Mouse (Mus musculus) intestine, embryonic 16.5 days (tissue): ENCODE measurements around the gene Kcnk1. TPM values are rescaled to one million over a fixed set of nuclear protein-coding genes. Genes with fewer than 3 reads are reported as not detected.
A peak's percentile ranks its signal among the peaks of the same experiment; 100 is the strongest.

ENCODE experiments used
- ATAC-seq: fragments of 200-750 bp; cut with Nextera tagmentation; 2 replicates; pipeline ENCODE4 v1.8.0; 2017; ENCODE audit warnings: moderate TSS enrichment, moderate library complexity
- H3K27ac ChIP-seq: fragments of 300-500 bp; sonication (generic); 2 replicates; pipeline ENCODE4 v1.5.1; 2014; ENCODE audit warnings: mild to moderate bottlenecking, low read length
- H3K27me3 ChIP-seq: fragments of 300-500 bp; sonication (generic); replicated peaks from 2 replicates; pipeline ENCODE4 v1.6.1; 2014; ENCODE audit warnings: low read length, control low read depth, mixed read lengths; ENCODE audit not compliant: control insufficient read depth, insufficient read depth
- H3K36me3 ChIP-seq: fragments of 300-500 bp; sonication (generic); 2 replicates; pipeline ENCODE4 v1.6.1; 2014; ENCODE audit warnings: low read length, control low read depth; ENCODE audit not compliant: control insufficient read depth, insufficient read depth
- H3K4me1 ChIP-seq: fragments of 300-500 bp; sonication (generic); 2 replicates; pipeline ENCODE4 v1.6.1; 2014; ENCODE audit warnings: low read length, control low read depth, mixed read lengths; ENCODE audit not compliant: control insufficient read depth, insufficient read depth
- H3K4me2 ChIP-seq: fragments of 300-500 bp; sonication (generic); 2 replicates; pipeline ENCODE4 v1.6.1; 2014; ENCODE audit warnings: low read depth, low read length, control low read depth
- H3K4me3 ChIP-seq: fragments of 300-500 bp; sonication (generic); 2 replicates; pipeline ENCODE4 v1.5.1; 2014; ENCODE audit warnings: mild to moderate bottlenecking, low read length
- H3K9ac ChIP-seq: fragments of 300-500 bp; sonication (generic); 2 replicates; pipeline ENCODE4 v1.6.1; 2014; ENCODE audit warnings: low read depth, low read length
- H3K9me3 ChIP-seq: fragments of 300-500 bp; sonication (generic); 2 replicates; pipeline ENCODE4 v1.6.1; 2016; ENCODE audit warnings: low read length, control low read depth; ENCODE audit not compliant: control insufficient read depth
- WGBS: fragments of 180-500 bp; shearing (Covaris S2); extraction: QIAGEN DNeasy Blood & Tissue Kit; methylation state at CpG from one replicate; pipeline ENCODE4 v1.1.7; 2014; 5-methylcytosine and 5-hydroxymethylcytosine counted together
- polyA plus RNA-seq: library from polyadenylated mRNA; unstranded; fragments of >200 nt; fragmentation: Nextera tagmentation; extraction: Ambion mirVana; gene quantifications from 2 replicates; pipeline ENCODE4 v1.2.1, GENCODE M21; 2015

Kcnk1 gene
- polyA plus RNA-seq, 1 experiment from 2014 or later = 47.2 TPM

DNA sequence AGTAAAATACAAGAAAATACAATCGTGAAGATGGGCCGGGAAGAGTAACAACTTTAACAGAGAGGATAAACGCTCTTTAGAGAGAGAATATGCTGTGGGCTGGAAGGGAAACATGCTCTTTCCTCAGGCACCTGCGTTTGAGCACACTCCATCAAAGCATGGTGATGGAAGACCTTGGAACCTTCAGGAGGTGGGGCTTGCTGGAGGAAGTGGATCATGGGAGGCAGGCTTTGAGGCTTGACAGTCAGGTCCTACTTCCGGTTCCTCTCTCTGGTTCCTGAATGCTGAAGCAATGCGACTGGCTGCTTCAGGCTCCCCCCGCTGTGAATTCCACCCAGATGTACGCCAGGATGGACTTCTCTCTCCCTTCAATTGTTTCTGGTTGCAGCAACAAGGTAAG, 34.9 kb upstream of the Kcnk1 start:
- peaks cover 4% of the 10 kb centered on the region; the same call in 1 of the 2 replicates for H3K4me1 ChIP-seq
- H3K4me2 ChIP-seq = no peak overlapping the region
- no peak overlapping the region for H3K9ac ChIP-seq
- no peak overlapping the region for H3K27ac ChIP-seq
- H3K36me3 ChIP-seq = no peaks in the 10 kb centered on the region
- 83% methylated on average over 8 of the region's 8 CpGs for WGBS
- ATAC-seq = no peak
- H3K4me3 ChIP-seq = no peak overlapping the region
- H3K9me3 ChIP-seq = no peaks in the 10 kb centered on the region
- 0 out of 2 replicates have a peak, but pooled peaks cover 2% of the 10 kb centered on the region for H3K27me3 ChIP-seq

DNA sequence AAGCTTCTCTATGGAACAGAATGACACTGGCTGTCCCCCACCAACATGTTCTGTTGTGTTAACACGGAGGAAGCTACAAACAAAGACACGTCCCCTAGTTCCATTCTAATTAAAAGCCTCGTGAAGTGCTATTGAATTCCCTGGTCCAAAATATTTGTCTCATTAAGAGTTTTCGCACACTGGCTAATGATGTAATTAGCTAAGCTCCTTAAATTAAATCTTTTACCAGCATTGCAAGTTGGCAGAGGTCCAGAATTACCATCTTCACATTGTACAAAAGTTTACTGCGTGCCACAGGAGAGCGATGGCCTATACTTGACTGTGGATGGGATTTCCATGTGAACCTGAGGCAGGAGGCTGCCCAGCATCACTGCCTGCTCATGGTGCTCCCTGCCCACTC, 33.2 kb upstream of the Kcnk1 start:
- Histone ChIP-seq H3K4me2 (no peak overlapping the region), H3K9me3 (no peaks in the 10 kb centered on the region), H3K9ac (no peak overlapping the region), H3K27me3 (0 out of 2 replicates have a peak, but pooled peaks cover 2% of the 10 kb centered on the region), H3K27ac (no peak overlapping the region), H3K4me1 (peaks cover 4% of the 10 kb centered on the region; the same call in 1 of the 2 replicates), H3K4me3 (no peak overlapping the region), H3K36me3 (no peaks in the 10 kb centered on the region)
- WGBS = 91% methylated on average over 6 of the region's 6 CpGs
- ATAC-seq = no peak

DNA sequence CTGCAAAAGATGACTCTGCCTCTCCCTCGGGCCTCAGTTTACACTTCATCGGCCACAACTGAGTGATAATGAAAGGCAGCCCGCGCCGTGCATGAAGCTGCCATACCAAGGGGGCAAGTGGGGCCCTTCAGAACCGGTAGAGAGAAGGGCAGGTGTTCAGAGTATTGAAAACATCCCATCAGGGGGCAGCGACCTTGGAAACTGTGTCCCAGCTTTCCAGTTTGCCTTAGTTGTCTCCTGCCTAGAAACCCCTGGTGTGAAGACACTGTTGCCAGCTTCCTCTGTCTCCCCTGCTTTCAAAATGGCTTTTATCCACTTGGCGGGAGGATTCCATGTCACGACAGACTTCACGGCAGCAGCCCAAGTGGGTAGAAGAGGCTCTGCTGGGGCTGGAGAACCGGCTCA, 31.2 kb upstream of the Kcnk1 start:
- H3K27ac ChIP-seq = no peak overlapping the region
- H3K4me3 ChIP-seq = peak overlapping the region; percentile 18; the same call in 1 of the 2 replicates
- no peaks in the 10 kb centered on the region for H3K36me3 ChIP-seq
- no peak overlapping the region for H3K9ac ChIP-seq
- ATAC-seq = no peak
- H3K4me2 ChIP-seq = peak overlapping the region; percentile 44
- H3K9me3 ChIP-seq = no peaks in the 10 kb centered on the region
- H3K27me3 ChIP-seq = 0 out of 2 replicates have a peak, but pooled peaks cover 2% of the 10 kb centered on the region
- 7% methylated on average over 11 of the region's 11 CpGs for WGBS
- peaks cover 4% of the 10 kb centered on the region; the same call in 1 of the 2 replicates for H3K4me1 ChIP-seq

DNA sequence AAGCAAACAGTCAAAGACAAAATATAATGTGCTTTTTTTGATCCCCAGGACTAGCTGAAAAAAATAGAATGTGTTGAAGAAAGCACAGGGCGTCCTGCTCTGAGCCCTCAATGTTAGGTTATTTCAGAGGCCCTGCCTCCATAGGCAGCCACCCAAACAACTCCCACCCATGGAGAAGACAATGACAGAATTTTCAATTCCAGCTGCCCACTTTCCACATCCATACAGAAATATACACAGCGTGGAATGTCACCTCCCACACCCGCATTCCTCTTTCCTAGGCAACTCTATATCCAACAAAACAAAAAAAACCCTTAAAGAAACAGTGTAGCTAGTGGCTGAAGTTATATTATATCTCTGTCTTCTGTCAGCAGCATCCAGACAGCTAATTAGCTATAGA, 23.6 kb upstream of the Kcnk1 start:
- Histone ChIP-seq H3K4me1 (no peaks in the 10 kb centered on the region), H3K27ac (no peak overlapping the region), H3K9ac (no peak overlapping the region), H3K4me2 (no peak overlapping the region), H3K27me3 (no peaks in the 10 kb centered on the region), H3K36me3 (no peaks in the 10 kb centered on the region), H3K9me3 (no peaks in the 10 kb centered on the region), H3K4me3 (no peak overlapping the region)
- no peak for ATAC-seq
- 37% methylated on average over 3 of the region's 3 CpGs for WGBS

DNA sequence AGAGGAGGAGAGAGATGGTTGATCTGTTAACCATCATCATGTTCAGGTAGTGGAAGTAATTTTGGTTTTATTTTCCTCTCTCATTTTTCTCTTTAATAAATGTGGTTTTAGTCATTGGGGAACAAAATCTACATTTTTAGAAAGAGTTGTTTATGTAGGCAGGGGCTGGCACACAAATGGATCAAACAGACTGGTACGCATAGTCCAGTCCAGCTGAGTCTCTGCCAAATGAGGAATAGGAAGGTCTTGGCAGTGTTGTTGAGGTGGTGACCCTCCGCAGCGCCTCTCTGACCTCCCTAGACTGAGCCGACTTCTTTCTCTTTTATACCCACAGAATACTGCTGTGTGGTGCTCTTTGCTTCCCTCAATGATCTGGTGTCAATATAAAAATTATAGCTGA, 19.0 kb upstream of the Kcnk1 start:
- H3K27me3 ChIP-seq = no peaks in the 10 kb centered on the region
- H3K4me2 ChIP-seq = no peak overlapping the region
- H3K4me3 ChIP-seq = no peak overlapping the region
- no peaks in the 10 kb centered on the region for H3K4me1 ChIP-seq
- 78% methylated on average over 4 of the region's 4 CpGs for WGBS
- no peaks in the 10 kb centered on the region for H3K36me3 ChIP-seq
- ATAC-seq = no peak
- H3K27ac ChIP-seq = no peak overlapping the region
- H3K9me3 ChIP-seq = no peaks in the 10 kb centered on the region
- H3K9ac ChIP-seq = no peak overlapping the region

DNA sequence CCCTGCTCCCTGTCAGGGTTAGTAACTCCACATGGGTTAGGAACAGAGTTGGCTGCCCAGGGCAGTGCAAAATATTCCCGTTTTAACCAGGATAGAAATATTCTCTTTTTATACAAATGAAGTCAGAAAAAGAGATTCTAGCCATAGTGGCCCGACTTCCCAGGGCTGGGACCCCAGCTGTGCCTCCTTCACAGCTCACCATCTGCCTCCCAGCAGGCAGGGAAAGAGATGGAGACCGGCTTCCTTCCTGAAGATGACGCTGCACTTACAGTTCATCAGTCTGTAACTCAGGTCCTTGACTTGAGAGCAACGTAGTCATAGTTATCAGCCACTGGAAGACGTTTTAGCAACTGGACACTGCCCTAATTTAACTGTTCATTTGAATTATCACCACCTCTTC, 14.1 kb upstream of the Kcnk1 start:
- no peaks in the 10 kb centered on the region for H3K9me3 ChIP-seq
- no peaks in the 10 kb centered on the region for H3K4me1 ChIP-seq
- no peak overlapping the region for H3K9ac ChIP-seq
- ATAC-seq = no peak
- no peak overlapping the region for H3K4me3 ChIP-seq
- H3K4me2 ChIP-seq = no peak overlapping the region
- 30% methylated on average over 6 of the region's 6 CpGs for WGBS
- H3K36me3 ChIP-seq = no peaks in the 10 kb centered on the region
- no peak overlapping the region for H3K27ac ChIP-seq
- no peaks in the 10 kb centered on the region for H3K27me3 ChIP-seq

DNA sequence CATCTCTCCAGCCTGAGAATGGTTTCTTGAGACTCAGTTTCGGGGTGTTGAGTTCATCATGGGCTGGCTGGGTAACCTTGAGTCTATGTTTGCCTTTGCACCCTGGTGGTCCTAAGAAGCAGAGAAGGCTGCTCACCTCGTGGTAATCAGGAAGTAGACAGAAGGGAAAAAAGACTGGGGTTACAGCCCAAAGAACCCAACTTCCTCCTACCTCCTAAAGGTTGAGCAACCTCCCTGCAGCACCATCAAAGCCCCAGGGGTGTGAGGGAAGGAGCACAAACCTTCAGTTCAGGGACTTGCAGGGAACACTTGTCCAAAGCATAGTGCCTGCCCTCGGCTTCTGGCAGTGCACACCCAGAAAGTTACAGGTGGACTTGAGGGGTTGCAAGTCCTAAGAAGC, 11.5 kb upstream of the Kcnk1 start:
- H3K4me2 ChIP-seq = no peak overlapping the region
- H3K4me1 ChIP-seq = no peaks in the 10 kb centered on the region
- H3K9ac ChIP-seq = no peak overlapping the region
- no peak overlapping the region for H3K27ac ChIP-seq
- 69% methylated on average over 3 of the region's 3 CpGs for WGBS
- no peak overlapping the region for H3K4me3 ChIP-seq
- ATAC-seq = no peak
- H3K27me3 ChIP-seq = no peaks in the 10 kb centered on the region
- H3K9me3 ChIP-seq = no peaks in the 10 kb centered on the region
- no peaks in the 10 kb centered on the region for H3K36me3 ChIP-seq

DNA sequence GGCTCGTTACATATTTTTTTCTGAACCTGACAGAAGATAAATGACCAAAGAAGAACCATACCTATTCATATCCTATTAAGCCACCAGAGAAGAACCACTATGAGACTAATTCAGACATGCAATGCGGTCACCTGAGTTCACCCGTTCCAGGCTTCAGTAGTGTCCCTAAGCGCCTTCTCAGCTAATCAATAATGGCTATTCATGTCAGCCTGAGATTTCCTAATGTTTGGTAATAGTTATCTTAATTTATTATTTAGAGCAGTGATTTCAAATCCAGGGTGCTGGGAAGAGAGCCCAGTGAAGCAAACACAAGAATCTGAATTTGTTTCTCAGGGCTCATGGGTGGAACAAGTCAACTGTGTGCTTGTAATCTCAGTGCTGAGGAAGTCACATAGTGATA, 10.8 kb upstream of the Kcnk1 start:
- no peak overlapping the region for H3K27ac ChIP-seq
- H3K36me3 ChIP-seq = no peaks in the 10 kb centered on the region
- no peak overlapping the region for H3K4me3 ChIP-seq
- H3K27me3 ChIP-seq = no peaks in the 10 kb centered on the region
- WGBS = 83% methylated on average over 4 of the region's 4 CpGs
- H3K4me1 ChIP-seq = no peaks in the 10 kb centered on the region
- H3K9ac ChIP-seq = no peak overlapping the region
- no peak overlapping the region for H3K4me2 ChIP-seq
- no peaks in the 10 kb centered on the region for H3K9me3 ChIP-seq
- ATAC-seq = no peak

DNA sequence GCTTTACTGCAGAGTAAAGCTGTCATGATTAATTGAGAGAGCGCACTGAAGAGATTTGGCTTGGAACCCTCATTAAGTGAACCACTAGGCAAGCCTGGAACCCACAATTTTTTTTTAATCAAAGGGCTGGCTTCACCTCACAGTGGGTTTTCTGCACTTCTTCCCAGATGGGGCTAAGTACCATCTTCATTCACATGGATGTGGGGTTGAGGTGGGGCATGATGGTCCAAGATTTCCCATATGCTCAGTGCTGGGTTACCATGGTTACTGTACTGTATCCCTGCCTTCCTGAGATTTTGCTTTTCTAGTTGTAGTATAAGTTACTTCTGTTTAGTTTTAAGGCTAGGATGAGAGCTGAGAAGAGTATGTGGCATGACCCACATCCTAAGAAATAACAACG, 9.6 kb upstream of the Kcnk1 start:
- no peaks in the 10 kb centered on the region for H3K9me3 ChIP-seq
- no peak overlapping the region for H3K27ac ChIP-seq
- no peak for ATAC-seq
- no peaks in the 10 kb centered on the region for H3K36me3 ChIP-seq
- WGBS = 92% methylated on average over 2 of the region's 2 CpGs
- no peak overlapping the region for H3K4me2 ChIP-seq
- no peaks in the 10 kb centered on the region for H3K4me1 ChIP-seq
- H3K4me3 ChIP-seq = no peak overlapping the region
- H3K27me3 ChIP-seq = no peaks in the 10 kb centered on the region
- no peak overlapping the region for H3K9ac ChIP-seq

DNA sequence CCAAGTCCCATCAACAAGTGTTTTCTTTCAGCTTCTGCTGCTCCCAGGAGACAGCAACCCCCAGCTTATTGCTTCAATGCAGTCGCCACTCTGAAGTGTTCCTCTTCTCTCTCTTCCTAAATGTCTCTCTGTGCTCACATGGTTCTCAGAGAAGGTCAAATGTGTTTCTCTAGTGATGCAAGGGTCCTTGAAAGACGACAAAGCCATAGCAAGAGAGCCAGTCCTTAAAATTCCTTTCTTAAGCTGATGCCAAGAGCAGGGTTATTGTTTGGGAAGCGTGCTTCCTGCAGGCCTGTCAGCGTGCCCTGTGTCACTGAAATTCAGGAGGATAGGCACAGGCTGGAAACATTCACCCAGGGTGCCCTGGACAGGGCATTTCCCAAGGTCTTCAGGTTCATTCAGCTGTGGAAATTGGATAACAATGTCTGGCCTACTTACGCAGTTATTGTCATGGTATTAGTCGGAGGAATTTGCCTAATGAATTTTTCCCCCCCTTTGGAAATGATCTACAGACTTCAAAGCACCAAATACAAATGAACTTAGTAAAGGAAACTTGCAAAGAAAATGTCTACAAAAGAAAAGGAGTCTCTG, 7.9 kb upstream of the Kcnk1 start:
- H3K9me3 ChIP-seq = no peaks in the 10 kb centered on the region
- 61% methylated on average over 6 of the region's 6 CpGs for WGBS

More for the DNA sequence above, 7.9 kb upstream of the Kcnk1 start:
- H3K4me3 ChIP-seq = no peak overlapping the region
- ATAC-seq = no peak
- H3K4me1 ChIP-seq = no peaks in the 10 kb centered on the region
- no peaks in the 10 kb centered on the region for H3K36me3 ChIP-seq
- no peak overlapping the region for H3K27ac ChIP-seq
- no peaks in the 10 kb centered on the region for H3K27me3 ChIP-seq
- H3K4me2 ChIP-seq = no peak overlapping the region
- no peak overlapping the region for H3K9ac ChIP-seq
